Mouse (Mus musculus) midbrain, postnatal 0 days (tissue): ENCODE measurements around the gene Mapk1ip1. TPM values are rescaled to one million over a fixed set of nuclear protein-coding genes. Genes with fewer than 3 reads are reported as not detected.

Source experiments
- ATAC-seq: fragments of 200-750 bp; cut with Nextera tagmentation; 2 replicates; pipeline ENCODE4 v1.8.0; 2017; ENCODE audit warnings: moderate number of reproducible peaks, mild to moderate bottlenecking, moderate TSS enrichment, moderate library complexity; ENCODE audit not compliant: low FRiP score
- DNase-seq: peaks from one replicate; pipeline ENCODE4 v3.0.0-alpha.2; 2015; ENCODE audit warnings: low spot score
- H3K27ac ChIP-seq: fragments of 300-500 bp; sonication (generic); 2 replicates; pipeline ENCODE4 v1.5.1; 2014; ENCODE audit warnings: low read depth, mild to moderate bottlenecking, low read length, mixed read lengths
- H3K27me3 ChIP-seq: fragments of 300-500 bp; sonication (generic); 2 replicates; pipeline ENCODE4 v1.6.1; 2014; ENCODE audit warnings: low read length, control low read depth, mixed read lengths; ENCODE audit not compliant: insufficient read depth
- H3K36me3 ChIP-seq: fragments of 300-500 bp; sonication (generic); 2 replicates; pipeline ENCODE4 v1.6.1; 2014; ENCODE audit warnings: low read length, control low read depth, mixed read lengths; ENCODE audit not compliant: insufficient read depth
- H3K4me1 ChIP-seq: fragments of 300-500 bp; sonication (generic); 2 replicates; pipeline ENCODE4 v1.6.1; 2014; ENCODE audit warnings: mild to moderate bottlenecking, control low read depth, antibody characterized with exemption, low read length, mixed read lengths; ENCODE audit not compliant: insufficient read depth
- H3K4me2 ChIP-seq: fragments of 300-500 bp; sonication (generic); 2 replicates; pipeline ENCODE4 v1.6.1; 2014; ENCODE audit warnings: low read depth, mild to moderate bottlenecking, low read length, mixed read lengths; ENCODE audit not compliant: poor library complexity, severe bottlenecking
- H3K4me3 ChIP-seq: fragments of 300-500 bp; sonication (generic); 2 replicates; pipeline ENCODE4 v1.5.1; 2014; ENCODE audit warnings: low read depth, mild to moderate bottlenecking, low read length, moderate library complexity
- H3K9ac ChIP-seq: fragments of 300-500 bp; sonication (generic); replicated peaks from 2 replicates; pipeline ENCODE4 v1.6.1; 2014; ENCODE audit warnings: mild to moderate bottlenecking, low read length, moderate library complexity, mixed read lengths; ENCODE audit not compliant: poor library complexity, severe bottlenecking
- H3K9me3 ChIP-seq: fragments of 300-500 bp; sonication (generic); 2 replicates; pipeline ENCODE4 v1.6.1; 2016; ENCODE audit warnings: low read length, control low read depth
- CTCF ChIP-seq: IDR thresholded peaks from 2 replicates; pipeline ENCODE4 v1.5.1; 2016; ENCODE audit warnings: antibody characterized with exemption, mild to moderate bottlenecking
- WGBS: fragments of 180-500 bp; shearing (Covaris S2); extraction: QIAGEN DNeasy Blood & Tissue Kit; methylation state at CpG from one replicate; pipeline ENCODE4 v1.1.7; 2014; 5-methylcytosine and 5-hydroxymethylcytosine counted together
- polyA plus RNA-seq: library from polyadenylated mRNA; unstranded; fragments of >200 nt; fragmentation: Nextera tagmentation; extraction: Ambion mirVana; gene quantifications from 2 replicates; pipeline ENCODE4 v1.2.1, GENCODE M21; 2015
- total RNA-seq: library from RNA; depleted of rRNA; stranded (reverse); fragments of >200 nt; gene quantifications from 2 replicates; pipeline ENCODE4 v1.2.3, GENCODE M21; 2014

Mapk1ip1 gene
- total and polyA plus RNA-seq, 2 experiments from 2014 or later, result 33.7 to 36.4 TPM

- no peaks in the 10 kb centered on the region for H3K27me3 ChIP-seq
- no peaks in the 10 kb centered on the region for H3K36me3 ChIP-seq
- no peak overlapping the region for H3K27ac ChIP-seq
- H3K9me3 ChIP-seq, result no peaks in the 10 kb centered on the region
- ATAC-seq, result no peak
- peak overlapping the region; percentile 100 for H3K4me3 ChIP-seq
- WGBS, result 48% methylated on average over 8 of the region's 8 CpGs
- no peak for DNase-seq
- no peak for TF ChIP-seq CTCF
- H3K4me1 ChIP-seq, result peaks cover 14% of the 10 kb centered on the region
- H3K4me2 ChIP-seq, result peak overlapping the region; percentile 70
- H3K9ac ChIP-seq, result peak overlapping the region; percentile 99
Observed at GRCm38 (mm10) chr7:138845111-138845510, 962 bp downstream of the Mapk1ip1 start.

GRCm38 (mm10) chr7:138843421-138843820 is 2.7 kb downstream of the Mapk1ip1 start:
- H3K4me2 ChIP-seq, result peak overlapping the region; percentile 70
- WGBS, result 93% methylated on average over 4 of the region's 4 CpGs
- ATAC-seq (no peak), DNase-seq (no peak)
- TF ChIP-seq CTCF, result no peak
- no peaks in the 10 kb centered on the region for H3K9me3 ChIP-seq
- no peak overlapping the region for H3K9ac ChIP-seq
- H3K27me3 ChIP-seq, result no peaks in the 10 kb centered on the region
- peaks cover 10% of the 10 kb centered on the region for H3K4me1 ChIP-seq
- H3K27ac ChIP-seq, result no peak overlapping the region
- no peak overlapping the region for H3K4me3 ChIP-seq
- no peaks in the 10 kb centered on the region for H3K36me3 ChIP-seq

GRCm38 (mm10) chr7:138841436-138842151 is 4.5 kb downstream of the Mapk1ip1 start:
- peak; percentile 17; the same call in 1 of the 2 replicates for TF ChIP-seq CTCF
- Histone ChIP-seq H3K4me2 (no peak overlapping the region), H3K4me1 (peaks cover 9% of the 10 kb centered on the region), H3K27ac (no peak overlapping the region), H3K4me3 (no peak overlapping the region), H3K9ac (no peak overlapping the region), H3K27me3 (no peaks in the 10 kb centered on the region), H3K9me3 (no peaks in the 10 kb centered on the region), H3K36me3 (peaks cover under 1% of the 10 kb centered on the region; the same call in 1 of the 2 replicates)
- ATAC-seq, result no peak
- WGBS, result 82% methylated on average over 3 of the region's 3 CpGs
- no peak for DNase-seq

DNA sequence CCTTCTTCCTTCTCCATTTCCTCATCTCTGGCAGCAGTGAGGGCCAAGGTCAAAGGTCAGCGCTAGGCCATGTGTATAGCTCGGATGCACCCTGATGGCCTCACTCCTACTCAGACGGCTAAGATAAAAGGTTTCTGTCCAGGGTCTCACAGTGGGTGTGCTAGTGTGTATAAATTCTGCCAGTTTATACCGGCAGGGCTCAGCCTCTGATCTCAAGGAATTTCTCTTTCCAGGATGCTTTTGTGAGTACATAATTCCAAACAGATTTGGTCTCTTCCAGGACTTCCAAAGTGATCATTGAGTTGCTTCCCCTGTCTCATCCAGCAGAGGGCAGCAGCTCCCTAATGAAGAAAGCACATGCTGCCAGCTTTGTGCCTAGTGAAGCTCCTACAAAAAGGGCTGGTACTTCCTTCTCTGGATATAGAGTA is 5.5 kb downstream of the Mapk1ip1 start:
- Histone ChIP-seq H3K36me3 (peaks cover 10% of the 10 kb centered on the region), H3K27ac (no peak overlapping the region), H3K27me3 (no peaks in the 10 kb centered on the region), H3K9me3 (no peaks in the 10 kb centered on the region), H3K4me1 (peaks cover 9% of the 10 kb centered on the region), H3K4me3 (no peak overlapping the region), H3K4me2 (no peak overlapping the region), H3K9ac (0 out of 2 replicates have a peak overlapping the region, but pooled peaks have one; percentile 36)
- peak; percentile 85 for TF ChIP-seq CTCF
- DNase-seq (peak; percentile 87), ATAC-seq (no peak)
- WGBS, result 39% methylated on average over 4 of the region's 4 CpGs

DNA sequence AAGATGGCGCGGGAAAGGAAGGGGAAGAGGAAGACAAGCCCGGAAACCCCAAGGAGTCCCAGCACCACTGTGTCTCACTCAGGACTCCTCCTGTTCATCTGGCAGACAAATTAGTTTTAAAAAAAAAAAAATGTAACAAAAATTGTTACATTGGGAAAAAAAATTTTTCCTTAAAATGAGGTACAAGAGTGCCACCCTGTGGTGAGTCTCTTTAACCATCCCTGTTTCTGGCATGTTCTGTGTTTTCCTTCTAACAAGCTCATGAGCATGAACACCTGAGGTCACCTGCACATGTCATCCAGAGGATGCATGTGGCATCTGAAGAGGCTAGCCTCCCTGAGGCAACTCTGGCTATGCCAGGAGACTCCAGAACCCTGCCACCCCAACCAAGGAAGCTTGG is 11.0 kb downstream of the Mapk1ip1 start:
- WGBS, result 80% methylated on average over 3 of the region's 3 CpGs
- TF ChIP-seq CTCF, result peak; percentile 74

DNA sequence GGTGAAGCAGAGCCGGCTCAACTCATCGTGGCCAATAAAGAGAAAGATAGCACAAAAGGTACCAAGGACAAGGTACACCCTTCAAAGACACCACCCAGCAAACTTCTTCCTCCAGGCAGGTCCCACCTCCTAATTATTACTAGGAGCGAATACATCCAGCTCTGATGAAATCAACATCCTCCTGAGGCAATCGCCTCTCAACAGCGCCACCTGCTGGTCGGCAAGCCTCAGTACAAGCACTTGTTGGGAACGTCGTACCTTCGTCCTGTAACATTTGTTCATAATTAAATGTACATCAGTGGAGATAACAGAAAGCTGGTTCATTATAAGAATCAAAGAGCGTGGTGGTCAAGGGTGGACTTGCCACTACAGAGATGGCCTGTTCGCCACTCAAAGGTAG is 18.3 kb downstream of the Mapk1ip1 start:
- Histone ChIP-seq H3K27me3 (no peaks in the 10 kb centered on the region), H3K4me2 (no peak overlapping the region), H3K4me1 (no peaks in the 10 kb centered on the region), H3K36me3 (no peaks in the 10 kb centered on the region), H3K27ac (no peak overlapping the region), H3K9me3 (no peaks in the 10 kb centered on the region), H3K9ac (no peak overlapping the region), H3K4me3 (no peak overlapping the region)
- ATAC-seq, result no peak
- WGBS, result 13% methylated on average over 11 of the region's 11 CpGs
- peak; percentile 99 for TF ChIP-seq CTCF
- DNase-seq, result peak; percentile 76

More for the DNA sequence above, 11.0 kb downstream of the Mapk1ip1 start:
- H3K4me3 ChIP-seq, result no peak overlapping the region
- no peak overlapping the region for H3K27ac ChIP-seq
- H3K36me3 ChIP-seq, result peaks cover 14% of the 10 kb centered on the region
- no peaks in the 10 kb centered on the region for H3K27me3 ChIP-seq
- no peaks in the 10 kb centered on the region for H3K4me1 ChIP-seq
- ATAC-seq (no peak), DNase-seq (peak; percentile 74)
- H3K9ac ChIP-seq, result no peak overlapping the region
- no peak overlapping the region for H3K4me2 ChIP-seq
- no peaks in the 10 kb centered on the region for H3K9me3 ChIP-seq
